Comparison of ENCODE assay signal across 8 mouse cellular contexts in genomic region chr7:122970864-122971420, GRCm38 (mm10). TPM values are rescaled to one million over a fixed set of nuclear protein-coding genes. Genes with fewer than 3 reads are reported as not detected.
DNase-seq lines count a peak whose midpoint lies in the region; ATAC-seq and TF ChIP-seq lines count a peak whose summit lies in the region.

No protein-coding gene starts in this region.

- H3K27me3 ChIP-seq in testis, adult 2 months (ENCODE audit: control insufficient read depth, insufficient read depth, low read length): no peaks in the 10 kb centered on the region
- no peaks in the 10 kb centered on the region for H3K27me3 ChIP-seq in intestine, postnatal 0 days (replicated peaks; ENCODE audit: control insufficient read depth, insufficient read depth, low read length)
- H3K27me3 ChIP-seq in neural tube, embryonic 15.5 days (replicated peaks): no peaks in the 10 kb centered on the region

- peaks cover 2% of the 10 kb centered on the region for H3K4me1 ChIP-seq in testis, adult 2 months (ENCODE audit: control insufficient read depth, insufficient read depth, low read length)
- H3K4me1 ChIP-seq in intestine, postnatal 0 days (replicated peaks; ENCODE audit: control insufficient read depth, insufficient read depth, low read length): peaks cover 9% of the 10 kb centered on the region
- H3K4me1 ChIP-seq in neural tube, embryonic 15.5 days: peaks cover 40% of the 10 kb centered on the region

- DNase-seq in CD4-positive, CD25-positive, alpha-beta regulatory T cell, adult 2 months (ENCODE audit: low read depth, low spot score): peak; percentile 44
- DNase-seq in testis, postnatal 10 days (ENCODE audit: low spot score): no peak
- DNase-seq in ovary, postnatal 36 days (ENCODE audit: low spot score): no peak

- peak overlapping the region; percentile 83 for H3K27ac ChIP-seq in testis, adult 2 months (ENCODE audit: control insufficient read depth, insufficient read depth, low read depth, low read length)
- peak overlapping the region; percentile 96 for H3K27ac ChIP-seq in intestine, postnatal 0 days (ENCODE audit: low read depth, low read length)
- no peak overlapping the region; the same call in 1 of the 2 replicates for H3K27ac ChIP-seq in neural tube, embryonic 15.5 days (replicated peaks)

- TF ChIP-seq CTCF in testis, adult 2 months (IDR thresholded peaks at IDR 0.05; ENCODE audit: control insufficient read depth, insufficient read depth, insufficient replicate concordance, low read depth, low read length): no peak
- TF ChIP-seq CTCF in intestine, postnatal 0 days (IDR thresholded peaks at IDR 0.05; ENCODE audit: low read depth): no peak

- under 1% methylated on average over 14 of the region's 14 CpGs for WGBS in intestine, postnatal 0 days
- under 1% methylated on average over 14 of the region's 14 CpGs for WGBS in neural tube, embryonic 15.5 days

- peak overlapping the region; percentile 100 for H3K9ac ChIP-seq in intestine, postnatal 0 days (ENCODE audit: low read depth, low read length)
- H3K9ac ChIP-seq in neural tube, embryonic 15.5 days (replicated peaks): peak overlapping the region; percentile 99

- no peak for TF ChIP-seq POLR2A in testis, adult 2 months (IDR thresholded peaks at IDR 0.05; ENCODE audit: control insufficient read depth, low read depth, low read length)

- no peak for ATAC-seq in CD4-positive, CD25-positive, alpha-beta regulatory T cell, adult 4 months
- ATAC-seq in intestine, postnatal 0 days: no peak
- no peak for ATAC-seq in neural tube, embryonic 15.5 days (ENCODE audit: low FRiP score)
- no peak for ATAC-seq in monocyte, adult 5-6 weeks (replicated peaks; ENCODE audit: insufficient number of reproducible peaks, low FRiP score, low TSS enrichment, poor library complexity, severe bottlenecking)

- peak overlapping the region; percentile 99 for H3K4me3 ChIP-seq in testis, adult 2 months (ENCODE audit: control insufficient read depth, low read depth, low read length)
- peak overlapping the region; percentile 89 for H3K4me3 ChIP-seq in intestine, postnatal 0 days (ENCODE audit: low read depth, low read length)
- peak overlapping the region; percentile 85 for H3K4me3 ChIP-seq in neural tube, embryonic 15.5 days (replicated peaks)

- H3K4me2 ChIP-seq in intestine, postnatal 0 days (replicated peaks; ENCODE audit: low read depth): peak overlapping the region; percentile 77
- H3K4me2 ChIP-seq in neural tube, embryonic 15.5 days: peak overlapping the region; percentile 81

- no peaks in the 10 kb centered on the region for H3K36me3 ChIP-seq in testis, adult 2 months (ENCODE audit: control insufficient read depth, insufficient read depth, low read length)
- H3K36me3 ChIP-seq in intestine, postnatal 0 days (ENCODE audit: control insufficient read depth, insufficient read depth): no peaks in the 10 kb centered on the region; the same call in 1 of the 2 replicates
- no peaks in the 10 kb centered on the region for H3K36me3 ChIP-seq in neural tube, embryonic 15.5 days

- H3K9me3 ChIP-seq in intestine, postnatal 0 days (ENCODE audit: control insufficient read depth): no peaks in the 10 kb centered on the region
- no peaks in the 10 kb centered on the region for H3K9me3 ChIP-seq in neural tube, embryonic 15.5 days (replicated peaks)

RNA-seq across cellular contexts. Expression of gene Rbbp6, which starts 5.5 kb away (rescaled TPM):
- polyA plus RNA-seq in CD4-positive, CD25-positive, alpha-beta regulatory T cell, adult 4 months (2017; shearing (Covaris generic)): 10 to 100 TPM; 46.4 to 51.4 TPM
- 28.3 and 34.3 TPM in 2 replicates for polyA plus RNA-seq in testis, adult 2 months (2012; rRNA removed)
- 15.3 and 15.5 TPM in 2 replicates for polyA plus RNA-seq in intestine, postnatal 0 days (2015; fragmentation: Nextera tagmentation; extraction: Ambion mirVana)
- 23.2 and 25.4 TPM in 2 replicates for polyA plus RNA-seq in neural tube, embryonic 15.5 days (2015; fragmentation: Nextera tagmentation; extraction: Ambion mirVana)
- 62.3 to 104 TPM (median 75.5 TPM) in 3 replicates for total RNA-seq in monocyte, adult 5-6 weeks (2017)
